Comparison of ENCODE assay signal across 7 mouse cellular contexts in the genomic region with DNA sequence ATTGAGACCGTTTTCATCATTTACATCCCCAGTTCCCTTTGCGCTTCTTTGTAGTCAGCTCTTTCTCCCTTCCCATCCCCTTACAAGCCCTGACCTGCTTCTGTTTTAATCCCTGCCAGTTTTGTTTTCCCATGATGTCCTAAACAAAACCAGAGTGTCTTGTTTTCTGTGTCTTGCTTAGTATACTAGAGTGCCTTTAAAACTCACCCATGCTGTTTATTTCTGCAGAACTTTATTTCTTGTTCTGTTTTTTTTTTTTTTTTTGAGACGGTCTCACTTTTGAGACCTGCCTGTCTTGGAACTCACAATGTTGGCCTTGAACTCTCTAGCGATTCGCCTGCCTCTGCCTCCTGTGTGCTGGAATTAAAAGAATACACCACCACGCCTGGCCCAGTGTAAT. TPM values are rescaled to one million over a fixed set of nuclear protein-coding genes. Genes with fewer than 3 reads are reported as not detected.
DNase-seq lines count a peak whose midpoint lies in the region; ATAC-seq and TF ChIP-seq lines count a peak whose summit lies in the region.

No protein-coding gene starts in this region.

- no peak for DNase-seq in lung, embryonic 14.5 days
- no peak for DNase-seq in lung, adult 18-20 months
- no peak for DNase-seq in right cerebral cortex, postnatal 25 days
- no peak for DNase-seq in urinary bladder, postnatal 4 days (ENCODE audit: low spot score in 2 of 2)

- H3K9me3 ChIP-seq in lung, embryonic 14.5 days (ENCODE audit: low read depth, low read length) = no peaks in the 10 kb centered on the region
- no peaks in the 10 kb centered on the region for H3K9me3 ChIP-seq in embryonic facial prominence, embryonic 13.5 days
- H3K9me3 ChIP-seq in intestine, postnatal 0 days (ENCODE audit: control insufficient read depth) = no peaks in the 10 kb centered on the region

- H3K36me3 ChIP-seq in lung, embryonic 14.5 days (ENCODE audit: insufficient read depth) = peaks cover 16% of the 10 kb centered on the region
- H3K36me3 ChIP-seq in embryonic facial prominence, embryonic 13.5 days = peaks cover 8% of the 10 kb centered on the region
- no peaks in the 10 kb centered on the region for H3K36me3 ChIP-seq in intestine, postnatal 0 days (ENCODE audit: control insufficient read depth, insufficient read depth)

- H3K9ac ChIP-seq in lung, embryonic 14.5 days = peak overlapping the region; percentile 72
- peak overlapping the region; percentile 85 for H3K9ac ChIP-seq in embryonic facial prominence, embryonic 13.5 days
- H3K9ac ChIP-seq in intestine, postnatal 0 days (ENCODE audit: low read depth, low read length) = peak overlapping the region; percentile 68

- no peaks in the 10 kb centered on the region for H3K27me3 ChIP-seq in lung, embryonic 14.5 days (ENCODE audit: insufficient read depth, low read length)
- no peaks in the 10 kb centered on the region for H3K27me3 ChIP-seq in embryonic facial prominence, embryonic 13.5 days
- no peaks in the 10 kb centered on the region for H3K27me3 ChIP-seq in intestine, postnatal 0 days (replicated peaks; ENCODE audit: control insufficient read depth, insufficient read depth, low read length)

- H3K4me2 ChIP-seq in lung, embryonic 14.5 days = peak overlapping the region; percentile 59
- peak overlapping the region; percentile 65 for H3K4me2 ChIP-seq in embryonic facial prominence, embryonic 13.5 days
- peak overlapping the region; percentile 95 for H3K4me2 ChIP-seq in intestine, postnatal 0 days (replicated peaks; ENCODE audit: low read depth)

- H3K27ac ChIP-seq in lung, embryonic 14.5 days (ENCODE audit: low read depth) = peak overlapping the region; percentile 84
- H3K27ac ChIP-seq in embryonic facial prominence, embryonic 13.5 days = peak overlapping the region; percentile 89
- no peak overlapping the region for H3K27ac ChIP-seq in intestine, postnatal 0 days (ENCODE audit: low read depth, low read length)
- peak overlapping the region; percentile 27; the same call in 1 of the 2 replicates for H3K27ac ChIP-seq in olfactory bulb, adult 2 months (ENCODE audit: insufficient read depth, low read depth, low read length)

- H3K4me3 ChIP-seq in lung, embryonic 14.5 days (ENCODE audit: low read depth, low read length) = peak overlapping the region; percentile 59
- H3K4me3 ChIP-seq in embryonic facial prominence, embryonic 13.5 days = peak overlapping the region; percentile 78
- peak overlapping the region; percentile 82 for H3K4me3 ChIP-seq in intestine, postnatal 0 days (ENCODE audit: low read depth, low read length)
- H3K4me3 ChIP-seq in olfactory bulb, adult 2 months (ENCODE audit: insufficient read depth, low read depth, low read length) = peak overlapping the region; percentile 87

- H3K4me1 ChIP-seq in lung, embryonic 14.5 days (ENCODE audit: insufficient read depth) = peaks cover 7% of the 10 kb centered on the region; the same call in 1 of the 2 replicates
- H3K4me1 ChIP-seq in embryonic facial prominence, embryonic 13.5 days = peaks cover 13% of the 10 kb centered on the region
- H3K4me1 ChIP-seq in intestine, postnatal 0 days (replicated peaks; ENCODE audit: control insufficient read depth, insufficient read depth, low read length) = no peaks in the 10 kb centered on the region
- 0 out of 2 replicates have a peak, but pooled peaks cover 3% of the 10 kb centered on the region for H3K4me1 ChIP-seq in olfactory bulb, adult 2 months (ENCODE audit: control insufficient read depth, insufficient read depth, low read length)

- WGBS in lung, embryonic 14.5 days = 10% methylated on average over 6 of the region's 6 CpGs
- 10% methylated on average over 6 of the region's 6 CpGs for WGBS in embryonic facial prominence, embryonic 13.5 days
- WGBS in intestine, postnatal 0 days = 14% methylated on average over 6 of the region's 6 CpGs
- 13% methylated on average over 6 of the region's 6 CpGs for WGBS in olfactory bulb, adult 2 months

- no peak for TF ChIP-seq CTCF in lung, embryonic 14.5 days (IDR thresholded peaks at IDR 0.05; ENCODE audit: low read depth)
- TF ChIP-seq CTCF in intestine, postnatal 0 days (IDR thresholded peaks at IDR 0.05; ENCODE audit: low read depth) = no peak
- no peak for TF ChIP-seq CTCF in olfactory bulb, adult 2 months (IDR thresholded peaks at IDR 0.05; ENCODE audit: insufficient read depth, low read depth, low read length)

- no peak for TF ChIP-seq POLR2A in olfactory bulb, adult 2 months (IDR thresholded peaks at IDR 0.05; ENCODE audit: insufficient read depth, low read depth, low read length)

- no peak for ATAC-seq in lung, embryonic 14.5 days (ENCODE audit: insufficient read depth)
- ATAC-seq in embryonic facial prominence, embryonic 13.5 days (ENCODE audit: insufficient number of reproducible peaks, insufficient read depth, low FRiP score, low TSS enrichment, low read depth) = no peak
- ATAC-seq in intestine, postnatal 0 days = no peak

RNA-seq across cellular contexts. Expression of a gene that starts 0.8 kb away (rescaled TPM):
- 61.5 and 61.7 TPM in 2 replicates for polyA plus RNA-seq in lung, embryonic 14.5 days (2014; fragmentation: Nextera tagmentation; extraction: Ambion mirVana)
- 48.6 and 52.1 TPM in 2 replicates for polyA plus RNA-seq in embryonic facial prominence, embryonic 13.5 days (2015; fragmentation: Nextera tagmentation; extraction: Ambion mirVana)
- 10.7 and 11.1 TPM in 2 replicates for polyA plus RNA-seq in intestine, postnatal 0 days (2015; fragmentation: Nextera tagmentation; extraction: Ambion mirVana)
- 165 TPM in 1 of 2 replicates, not detected in the other for polyA plus RNA-seq in olfactory bulb, adult 2 months (2012; ENCODE audit: insufficient read depth, insufficient read length, low replicate concordance, missing spikeins)

RNA-seq across cellular contexts. Expression of a gene that starts 44.9 kb away (rescaled TPM):
- 16.0 and 17.1 TPM in 2 replicates for polyA plus RNA-seq in lung, embryonic 14.5 days (2014; fragmentation: Nextera tagmentation; extraction: Ambion mirVana)
- polyA plus RNA-seq in embryonic facial prominence, embryonic 13.5 days (2015; fragmentation: Nextera tagmentation; extraction: Ambion mirVana) = 10.8 and 12.4 TPM in 2 replicates
- 8.0 and 9.6 TPM in 2 replicates for polyA plus RNA-seq in intestine, postnatal 0 days (2015; fragmentation: Nextera tagmentation; extraction: Ambion mirVana)
- not detected in 2 replicates for polyA plus RNA-seq in olfactory bulb, adult 2 months (2012; ENCODE audit: insufficient read depth, insufficient read length, low replicate concordance, missing spikeins)
